Mouse (Mus musculus): Measurements from ENCODE around the gene Etl4. TPM values are rescaled to one million over a fixed set of nuclear protein-coding genes. Genes with fewer than 3 reads are reported as not detected.
A peak's percentile ranks its signal among the peaks of the same experiment; 100 is the strongest.

The Etl4 gene
- total RNA-seq, 2 experiments from 2014 or later, result 57.5 to 85.3 TPM

- intact Hi-C loops (cut with DNase I), result no loop called here
- no peak for TF ChIP-seq CTCF (IDR thresholded peaks at IDR 0.05)
- Histone ChIP-seq H3K27ac (no peak overlapping the region), H3K4me3 (no peak overlapping the region)
- DNase-seq, result no peak
These were observed 685.4 kb downstream of the Etl4 start for GRCm38 (mm10) chr2:20595000-20595399.

- no peak overlapping the region for H3K27ac ChIP-seq
- no peak overlapping the region for H3K4me3 ChIP-seq
- no peak for DNase-seq
- intact Hi-C loops (cut with DNase I), result no loop called here
- TF ChIP-seq CTCF (IDR thresholded peaks at IDR 0.05), result no peak
These were observed 687.0 kb downstream of the Etl4 start for GRCm38 (mm10) chr2:20596558-20596957.

- intact Hi-C loops (cut with DNase I), result no loop called here
- Histone ChIP-seq H3K27ac (no peak overlapping the region), H3K4me3 (no peak overlapping the region)
- no peak for TF ChIP-seq CTCF (IDR thresholded peaks at IDR 0.05)
- DNase-seq, result no peak
These were observed 687.6 kb downstream of the Etl4 start for GRCm38 (mm10) chr2:20597193-20597592.

GRCm38 (mm10) chr2:20602656-20603055, 693.1 kb downstream of the Etl4 start:
- peak; percentile 43 for DNase-seq
- H3K27ac ChIP-seq, result peak overlapping the region; percentile 63
- TF ChIP-seq CTCF (IDR thresholded peaks at IDR 0.05), result no peak
- H3K4me3 ChIP-seq, result no peak overlapping the region
- intact Hi-C loops (cut with DNase I), result loop anchor here (1.0 kb wide), 1 partner anchor 42 kb away; no protein-coding TSS in a partner anchor

GRCm38 (mm10) chr2:20603536-20603935, 694.0 kb downstream of the Etl4 start:
- no peak overlapping the region for H3K4me3 ChIP-seq
- no peak for DNase-seq
- intact Hi-C loops (cut with DNase I), result no loop called here
- TF ChIP-seq CTCF (IDR thresholded peaks at IDR 0.05), result no peak
- peak overlapping the region; percentile 63 for H3K27ac ChIP-seq

GRCm38 (mm10) chr2:20603991-20604390, 694.4 kb downstream of the Etl4 start:
- Histone ChIP-seq H3K4me3 (no peak overlapping the region), H3K27ac (0 out of 2 replicates have a peak overlapping the region, but pooled peaks have one; percentile 63)
- intact Hi-C loops (cut with DNase I), result no loop called here
- DNase-seq, result no peak
- TF ChIP-seq CTCF (IDR thresholded peaks at IDR 0.05), result no peak

- H3K4me3 ChIP-seq, result no peak overlapping the region
- TF ChIP-seq CTCF (IDR thresholded peaks at IDR 0.05), result no peak
- intact Hi-C loops (cut with DNase I), result no loop called here
These were observed 699.6 kb downstream of the Etl4 start for GRCm38 (mm10) chr2:20609203-20609602.

GRCm38 (mm10) chr2:20615948-20616347, 706.4 kb downstream of the Etl4 start:
- TF ChIP-seq CTCF (IDR thresholded peaks at IDR 0.05), result peak; percentile 85
- Histone ChIP-seq H3K4me3 (no peak overlapping the region), H3K27ac (no peak overlapping the region)
- DNase-seq, result peak; percentile 37
- intact Hi-C loops (cut with DNase I), result loop anchor here (2.0 kb wide), 1 partner anchor 95 kb away; no protein-coding TSS in a partner anchor

More at GRCm38 (mm10) chr2:20609203-20609602, 699.6 kb downstream of the Etl4 start:
- peak overlapping the region; percentile 20; the same call in 1 of the 2 replicates for H3K27ac ChIP-seq
- DNase-seq, result no peak

GRCm38 (mm10) chr2:20618396-20618795, 708.8 kb downstream of the Etl4 start:
- DNase-seq, result peak; percentile 66
- no peak overlapping the region for H3K4me3 ChIP-seq
- peak overlapping the region; percentile 73 for H3K27ac ChIP-seq
- intact Hi-C loops (cut with DNase I), result no loop called here
- TF ChIP-seq CTCF (IDR thresholded peaks at IDR 0.05), result no peak

GRCm38 (mm10) chr2:20619881-20620280, 710.3 kb downstream of the Etl4 start:
- TF ChIP-seq CTCF (IDR thresholded peaks at IDR 0.05), result no peak
- intact Hi-C loops (cut with DNase I), result loop anchor here (2.0 kb wide), 1 partner anchor 21 kb away; no protein-coding TSS in a partner anchor
- Histone ChIP-seq H3K4me3 (no peak overlapping the region), H3K27ac (no peak overlapping the region)
- DNase-seq, result no peak

GRCm38 (mm10) chr2:20629156-20629712, 719.7 kb downstream of the Etl4 start:
- no peak for DNase-seq
- no peak for TF ChIP-seq CTCF (IDR thresholded peaks at IDR 0.05)
- H3K27ac ChIP-seq, result 0 out of 2 replicates have a peak overlapping the region, but pooled peaks have one; percentile 16
- H3K4me3 ChIP-seq, result no peak overlapping the region
- intact Hi-C loops (cut with DNase I), result no loop called here

GRCm38 (mm10) chr2:20638604-20639003, 729.0 kb downstream of the Etl4 start:
- no peak for TF ChIP-seq CTCF (IDR thresholded peaks at IDR 0.05)
- H3K4me3 ChIP-seq, result no peak overlapping the region
- H3K27ac ChIP-seq, result no peak overlapping the region
- intact Hi-C loops (cut with DNase I), result no loop called here
- no peak for DNase-seq

GRCm38 (mm10) chr2:20639721-20640120, 730.1 kb downstream of the Etl4 start:
- Histone ChIP-seq H3K4me3 (no peak overlapping the region), H3K27ac (no peak overlapping the region)
- intact Hi-C loops (cut with DNase I), result loop anchor here (2.0 kb wide), 2 partner anchors 19 to 57 kb away; no protein-coding TSS in a partner anchor
- no peak for DNase-seq
- TF ChIP-seq CTCF (IDR thresholded peaks at IDR 0.05), result no peak

GRCm38 (mm10) chr2:20642818-20643217, 733.2 kb downstream of the Etl4 start:
- peak; percentile 11; the same call in 1 of the 2 replicates for TF ChIP-seq CTCF (IDR thresholded peaks at IDR 0.05)
- Histone ChIP-seq H3K27ac (peak overlapping the region; percentile 92), H3K4me3 (peak overlapping the region; percentile 33)
- peak; percentile 89 for DNase-seq
- intact Hi-C loops (cut with DNase I), result no loop called here

All from gastrocnemius, adult 2 months (tissue).